Mouse (Mus musculus) intestine, embryonic 14.5 days (tissue): ENCODE data around the gene Cerk. TPM values are rescaled to one million over a fixed set of nuclear protein-coding genes. Genes with fewer than 3 reads are reported as not detected.

Source experiments
- ATAC-seq: fragments of 200-750 bp; cut with Nextera tagmentation; replicated peaks from 2 replicates; pipeline ENCODE4 v1.8.0; 2017; ENCODE audit warnings: low read depth, moderate number of reproducible peaks, moderate TSS enrichment, moderate library complexity; ENCODE audit not compliant: low FRiP score, low TSS enrichment
- DNase-seq: peaks from one replicate; pipeline ENCODE4 v3.0.0-alpha.2; 2018; ENCODE audit warnings: low spot score
- H3K27ac ChIP-seq: fragments of 300-500 bp; sonication (generic); 2 replicates; pipeline ENCODE4 v1.5.1; 2014; ENCODE audit warnings: low read depth, mild to moderate bottlenecking, control low read depth
- H3K27me3 ChIP-seq: fragments of 300-500 bp; sonication (generic); replicated peaks from 2 replicates; pipeline ENCODE4 v1.6.1; 2014; ENCODE audit warnings: low read length, control low read depth; ENCODE audit not compliant: control insufficient read depth, insufficient read depth
- H3K36me3 ChIP-seq: fragments of 300-500 bp; sonication (generic); 2 replicates; pipeline ENCODE4 v1.6.1; 2014; ENCODE audit warnings: low read length, control low read depth; ENCODE audit not compliant: control insufficient read depth, insufficient read depth
- H3K4me1 ChIP-seq: fragments of 300-500 bp; sonication (generic); replicated peaks from 2 replicates; pipeline ENCODE4 v1.6.1; 2014; ENCODE audit warnings: low read length, control low read depth, mixed read lengths; ENCODE audit not compliant: control insufficient read depth, insufficient read depth
- H3K4me2 ChIP-seq: fragments of 300-500 bp; sonication (generic); 2 replicates; pipeline ENCODE4 v1.6.1; 2014; ENCODE audit warnings: low read length
- H3K4me3 ChIP-seq: fragments of 300-500 bp; sonication (generic); 2 replicates; pipeline ENCODE4 v1.5.1; 2014; ENCODE audit warnings: low read depth, low read length, control low read depth, mixed read lengths
- H3K9ac ChIP-seq: fragments of 300-500 bp; sonication (generic); 2 replicates; pipeline ENCODE4 v1.6.1; 2014; ENCODE audit warnings: mild to moderate bottlenecking, low read length
- H3K9me3 ChIP-seq: fragments of 300-500 bp; sonication (generic); 2 replicates; pipeline ENCODE4 v1.6.1; 2016; ENCODE audit warnings: low read length, control low read depth; ENCODE audit not compliant: control insufficient read depth
- WGBS: fragments of 180-500 bp; shearing (Covaris S2); extraction: QIAGEN DNeasy Blood & Tissue Kit; methylation state at CpG from one replicate; pipeline ENCODE4 v1.1.7; 2014; 5-methylcytosine and 5-hydroxymethylcytosine counted together
- polyA plus RNA-seq: library from polyadenylated mRNA; unstranded; fragments of >200 nt; fragmentation: Nextera tagmentation; extraction: Ambion mirVana; gene quantifications from 2 replicates; pipeline ENCODE4 v1.2.1, GENCODE M21; 2014

Gene Cerk
- polyA plus RNA-seq, 1 experiment from 2014 or later, result 11.5 TPM

- Histone ChIP-seq H3K9ac (no peak overlapping the region), H3K4me3 (no peak overlapping the region), H3K9me3 (no peaks in the 10 kb centered on the region), H3K4me2 (no peak overlapping the region), H3K36me3 (peaks cover 26% of the 10 kb centered on the region), H3K27me3 (no peaks in the 10 kb centered on the region), H3K4me1 (no peaks in the 10 kb centered on the region), H3K27ac (no peak overlapping the region)
- ATAC-seq (no peak), DNase-seq (no peak)
- 90% methylated on average over 12 of the region's 12 CpGs for WGBS
These were observed 32.4 kb downstream of the Cerk start for GRCm38 (mm10) chr15:86153481-86153960.

- H3K9ac ChIP-seq, result no peak overlapping the region
- no peak overlapping the region for H3K4me2 ChIP-seq
- H3K27me3 ChIP-seq, result no peaks in the 10 kb centered on the region
- no peak for DNase-seq
- no peaks in the 10 kb centered on the region for H3K4me1 ChIP-seq
- H3K36me3 ChIP-seq, result peaks cover 27% of the 10 kb centered on the region
- 69% methylated on average over 4 of the region's 4 CpGs for WGBS
- H3K9me3 ChIP-seq, result no peaks in the 10 kb centered on the region
- no peak overlapping the region for H3K27ac ChIP-seq
- no peak for ATAC-seq
- no peak overlapping the region for H3K4me3 ChIP-seq
These were observed 35.3 kb downstream of the Cerk start for GRCm38 (mm10) chr15:86150593-86150992.

DNA sequence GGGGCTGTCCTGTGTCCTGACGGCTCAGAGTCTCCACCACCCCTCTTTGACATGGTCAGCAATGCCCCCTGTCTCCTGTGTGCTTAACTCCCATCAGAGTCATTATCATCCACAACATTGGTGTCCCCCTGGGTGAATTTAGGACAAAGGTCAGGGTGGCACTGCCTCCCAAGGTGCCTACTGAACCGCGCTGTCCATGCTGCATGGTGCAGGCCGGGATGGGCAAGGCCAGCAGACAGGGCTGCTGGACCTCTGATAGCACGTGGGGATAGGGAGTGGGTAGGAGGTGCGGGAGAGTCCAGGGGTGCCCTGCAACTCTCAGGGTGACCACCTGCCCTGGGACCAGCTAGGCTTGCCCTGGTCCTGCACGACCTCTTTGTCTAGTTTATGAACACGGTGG lies 39.0 kb downstream of the Cerk start:
- no peaks in the 10 kb centered on the region for H3K4me1 ChIP-seq
- H3K9me3 ChIP-seq, result no peaks in the 10 kb centered on the region
- no peaks in the 10 kb centered on the region for H3K27me3 ChIP-seq
- ATAC-seq, result no peak
- DNase-seq, result no peak
- H3K27ac ChIP-seq, result no peak overlapping the region
- no peak overlapping the region for H3K4me3 ChIP-seq
- peaks cover 25% of the 10 kb centered on the region for H3K36me3 ChIP-seq
- H3K4me2 ChIP-seq, result no peak overlapping the region
- 86% methylated on average over 8 of the region's 8 CpGs for WGBS
- no peak overlapping the region for H3K9ac ChIP-seq

DNA sequence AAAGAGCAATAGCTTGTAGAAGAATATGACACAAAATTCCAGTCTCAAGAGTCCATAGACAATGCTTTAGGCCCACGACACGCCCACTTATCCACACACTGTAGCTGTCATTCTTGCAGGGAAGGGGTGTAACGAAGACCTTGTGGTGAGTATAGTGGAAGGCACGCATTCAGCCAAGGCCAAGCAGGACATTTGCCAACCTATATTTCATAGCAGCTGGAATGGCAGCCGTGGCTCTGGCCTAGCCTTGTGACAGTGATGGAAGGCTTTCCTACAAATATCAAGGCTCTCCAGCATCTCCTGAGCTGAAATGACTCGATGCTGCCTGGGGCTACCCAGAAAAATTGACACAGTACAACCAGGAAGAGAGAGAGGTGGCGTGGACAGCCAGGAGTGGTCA lies 40.9 kb downstream of the Cerk start:
- Histone ChIP-seq H3K4me3 (no peak overlapping the region), H3K9ac (no peak overlapping the region), H3K4me1 (no peaks in the 10 kb centered on the region), H3K4me2 (no peak overlapping the region), H3K27me3 (no peaks in the 10 kb centered on the region), H3K27ac (no peak overlapping the region), H3K36me3 (peaks cover 26% of the 10 kb centered on the region), H3K9me3 (no peaks in the 10 kb centered on the region)
- ATAC-seq (no peak), DNase-seq (no peak)
- WGBS, result 84% methylated on average over 7 of the region's 7 CpGs

DNA sequence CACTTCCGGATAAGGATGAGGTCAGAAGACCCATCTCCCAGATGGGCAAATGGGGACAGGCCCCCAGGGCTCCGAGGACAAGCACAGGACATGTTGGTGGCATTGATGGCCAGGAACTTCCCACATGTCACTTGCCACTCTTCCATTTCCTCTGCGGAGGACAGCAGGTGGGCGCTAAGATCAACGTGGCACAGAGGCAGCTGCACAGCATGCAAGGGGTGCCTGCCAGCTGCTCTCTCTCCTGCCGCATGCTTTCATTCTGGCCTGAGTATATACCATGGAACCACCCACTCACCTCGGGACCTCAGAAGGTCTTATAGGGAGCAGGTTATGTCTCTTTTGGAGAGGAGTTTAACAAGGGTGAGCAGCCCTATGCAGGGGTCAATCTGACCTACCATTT lies 41.4 kb downstream of the Cerk start:
- no peak for DNase-seq
- H3K9ac ChIP-seq, result no peak overlapping the region

GRCm38 (mm10) chr15:86140323-86140722 lies 45.6 kb downstream of the Cerk start:
- Histone ChIP-seq H3K4me1 (no peaks in the 10 kb centered on the region), H3K4me3 (no peak overlapping the region), H3K4me2 (no peak overlapping the region), H3K27ac (no peak overlapping the region), H3K27me3 (no peaks in the 10 kb centered on the region), H3K36me3 (peaks cover 20% of the 10 kb centered on the region), H3K9ac (no peak overlapping the region), H3K9me3 (no peaks in the 10 kb centered on the region)
- ATAC-seq (no peak), DNase-seq (peak; percentile 76)
- 32% methylated on average over 10 of the region's 10 CpGs for WGBS

More for the DNA sequence above, 41.4 kb downstream of the Cerk start:
- Histone ChIP-seq H3K36me3 (peaks cover 26% of the 10 kb centered on the region), H3K27me3 (no peaks in the 10 kb centered on the region), H3K4me2 (no peak overlapping the region), H3K4me3 (no peak overlapping the region), H3K27ac (no peak overlapping the region), H3K4me1 (no peaks in the 10 kb centered on the region), H3K9me3 (no peaks in the 10 kb centered on the region)
- WGBS, result 86% methylated on average over 7 of the region's 7 CpGs
- no peak for ATAC-seq

- DNase-seq, result no peak
These were observed 48.3 kb downstream of the Cerk start for GRCm38 (mm10) chr15:86137638-86138037.

DNA sequence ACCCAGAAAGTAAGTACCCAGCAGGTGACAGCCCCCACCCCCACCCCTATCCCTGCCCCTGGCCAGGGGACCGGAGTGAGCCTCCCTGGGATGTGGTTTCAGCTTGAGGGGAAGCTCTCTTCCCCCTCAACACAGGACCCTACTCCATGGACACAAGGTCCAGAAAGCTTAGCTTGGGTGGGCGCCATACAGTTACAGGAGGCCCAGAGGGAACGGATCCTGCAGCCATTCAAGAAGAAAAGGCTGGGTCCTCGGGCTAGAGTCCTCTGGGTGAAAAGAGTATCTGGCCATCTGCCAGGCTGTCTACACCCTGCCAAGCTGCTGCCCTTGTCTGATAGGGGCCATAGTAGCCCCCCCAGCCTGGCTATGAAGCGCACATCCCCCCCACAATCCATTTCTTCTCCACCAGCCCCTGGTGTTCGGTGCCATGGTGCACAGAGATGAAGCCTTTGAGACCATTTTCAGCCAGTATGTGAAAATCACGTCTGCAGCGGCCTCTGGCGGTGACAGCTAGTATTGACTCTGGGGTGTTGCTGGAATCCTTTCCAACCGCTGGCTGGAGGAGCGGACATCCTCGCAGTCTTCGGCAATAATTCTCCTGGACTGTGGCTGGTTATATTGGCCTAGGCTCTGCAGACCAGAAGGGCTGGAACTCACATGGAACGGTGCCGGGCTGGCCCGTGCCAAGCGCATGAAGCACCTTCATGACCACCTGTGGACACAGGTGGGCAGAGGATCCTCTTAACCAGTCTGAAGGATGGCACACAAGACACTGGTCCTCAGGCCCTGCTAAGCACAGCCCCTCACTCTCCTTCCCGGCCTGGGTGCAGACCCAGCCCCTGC lies 50.8 kb downstream of the Cerk start:
- Histone ChIP-seq H3K4me2 (no peak overlapping the region), H3K27me3 (no peaks in the 10 kb centered on the region), H3K4me3 (no peak overlapping the region), H3K36me3 (peaks cover 27% of the 10 kb centered on the region), H3K4me1 (no peaks in the 10 kb centered on the region), H3K9me3 (no peaks in the 10 kb centered on the region), H3K27ac (no peak overlapping the region), H3K9ac (no peak overlapping the region)
- 38% methylated on average over 18 of the region's 18 CpGs for WGBS
- DNase-seq (peak; percentile 98), ATAC-seq (0 out of 2 replicates have a peak, but pooled peaks have one; percentile 39)

More at GRCm38 (mm10) chr15:86137638-86138037, 48.3 kb downstream of the Cerk start:
- H3K36me3 ChIP-seq, result peaks cover 18% of the 10 kb centered on the region
- no peak overlapping the region for H3K9ac ChIP-seq
- no peak for ATAC-seq
- no peaks in the 10 kb centered on the region for H3K9me3 ChIP-seq
- no peak overlapping the region for H3K4me3 ChIP-seq
- H3K27me3 ChIP-seq, result no peaks in the 10 kb centered on the region
- H3K4me1 ChIP-seq, result no peaks in the 10 kb centered on the region
- no peak overlapping the region for H3K4me2 ChIP-seq
- H3K27ac ChIP-seq, result no peak overlapping the region
- WGBS, result 55% methylated on average over 4 of the region's 4 CpGs

- no peak for ATAC-seq
- Histone ChIP-seq H3K4me2 (no peak overlapping the region), H3K27me3 (no peaks in the 10 kb centered on the region), H3K36me3 (peaks cover 36% of the 10 kb centered on the region; the same call in 1 of the 2 replicates), H3K9me3 (no peaks in the 10 kb centered on the region), H3K4me3 (no peak overlapping the region), H3K27ac (no peak overlapping the region), H3K9ac (no peak overlapping the region), H3K4me1 (no peaks in the 10 kb centered on the region)
- no peak for DNase-seq
- 93% methylated on average over 10 of the region's 10 CpGs for WGBS
These were observed 55.3 kb downstream of the Cerk start for GRCm38 (mm10) chr15:86130657-86131056.
